Mouse (Mus musculus) embryo, embryonic 11 days (tissue): Measurements from ENCODE around the gene Nsmce3.

Experiments used
- DNase-seq: peaks from one replicate; pipeline ENCODE4 v3.0.0-alpha.2; 2015

Gene Nsmce3

DNA sequence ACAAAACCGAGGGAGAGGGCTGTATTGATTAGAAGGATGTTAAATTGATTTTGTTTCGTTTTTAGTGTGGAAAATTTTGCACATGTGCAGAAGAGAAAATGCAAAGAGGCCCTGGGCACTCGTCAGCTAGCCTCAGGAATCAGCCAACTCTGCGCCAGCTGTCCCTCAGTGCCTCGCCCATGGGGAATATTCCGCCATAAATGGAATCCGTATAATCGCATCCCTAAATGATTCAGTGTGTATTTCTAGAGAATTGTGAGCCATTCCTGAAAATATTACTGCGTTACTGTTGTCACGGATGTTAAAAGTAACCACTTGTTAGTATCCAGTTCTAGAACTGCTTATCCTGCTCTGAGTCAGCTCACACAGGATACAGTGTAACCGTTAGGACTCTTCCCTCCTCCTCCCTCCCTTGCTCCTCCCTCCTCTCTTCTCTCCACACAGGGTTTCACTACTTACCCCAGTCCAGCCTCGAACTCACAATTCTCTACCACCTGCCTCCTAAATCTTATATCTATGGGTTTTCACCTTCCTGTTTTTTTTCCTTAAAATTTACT is 16.2 kb downstream of the Nsmce3 start:
- DNase-seq = no peak

DNA sequence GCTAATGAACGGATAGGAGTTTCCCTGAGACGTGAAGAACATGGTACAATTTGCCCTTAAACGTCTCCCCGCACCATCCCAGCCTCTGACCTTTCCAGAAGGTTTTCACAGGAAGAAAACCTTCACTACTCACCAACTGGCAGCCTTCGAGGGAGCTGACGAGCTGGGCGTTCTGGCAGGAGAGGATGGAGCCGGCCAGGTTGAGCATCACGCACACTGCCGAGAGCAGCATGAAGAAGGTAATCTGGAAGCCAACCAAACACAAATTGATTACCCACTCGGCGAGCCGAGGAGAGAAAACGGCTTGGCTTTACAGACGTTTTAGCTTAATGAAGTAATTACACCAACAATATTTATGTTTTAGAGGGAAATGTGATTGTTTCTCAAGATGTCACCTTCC is 16.8 kb downstream of the Nsmce3 start:
- no peak for DNase-seq

DNA sequence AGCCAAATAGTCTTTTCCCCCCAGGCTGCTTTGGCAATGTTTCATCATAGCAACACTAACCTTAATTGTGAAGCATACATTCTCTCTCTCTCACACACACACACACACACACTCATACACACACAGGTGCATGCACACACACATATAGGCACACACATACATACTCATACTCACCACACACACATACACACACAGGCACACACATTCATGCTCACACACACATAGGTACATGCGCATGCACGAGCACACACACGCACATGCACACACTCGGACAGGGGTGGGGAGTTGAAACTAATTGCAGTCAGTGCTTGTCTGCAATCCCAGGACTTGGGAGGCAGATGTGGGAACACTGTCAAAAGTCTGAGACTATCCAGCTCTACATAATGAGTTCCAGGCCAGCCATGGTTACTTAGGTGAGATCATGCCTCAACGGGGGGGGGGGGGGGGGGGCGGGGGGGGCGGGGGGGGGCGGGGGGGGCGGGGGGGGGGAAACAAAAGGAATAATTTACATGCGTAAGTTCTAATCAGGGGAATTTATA is 17.3 kb downstream of the Nsmce3 start:
- no peak for DNase-seq

DNA sequence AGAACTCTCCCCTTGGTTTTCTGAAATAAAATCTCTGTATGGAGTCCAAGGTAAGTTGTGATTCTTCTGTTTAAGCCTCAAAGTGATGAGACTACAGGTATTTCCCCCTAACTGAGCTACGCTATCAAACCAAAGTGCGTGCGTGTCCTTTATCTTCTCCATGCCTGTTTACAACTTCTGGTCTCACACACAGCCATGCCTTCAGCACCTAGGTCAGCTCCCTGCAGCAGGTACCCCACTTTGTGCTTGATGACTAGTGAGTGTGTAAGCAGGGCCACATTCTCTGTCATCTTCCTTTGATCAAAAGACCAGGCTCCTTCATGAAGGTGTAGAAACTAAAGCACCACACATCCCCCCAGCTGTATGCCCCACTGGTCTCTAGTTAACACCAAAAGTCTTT is 22.0 kb downstream of the Nsmce3 start:
- peak; percentile 54 for DNase-seq

DNA sequence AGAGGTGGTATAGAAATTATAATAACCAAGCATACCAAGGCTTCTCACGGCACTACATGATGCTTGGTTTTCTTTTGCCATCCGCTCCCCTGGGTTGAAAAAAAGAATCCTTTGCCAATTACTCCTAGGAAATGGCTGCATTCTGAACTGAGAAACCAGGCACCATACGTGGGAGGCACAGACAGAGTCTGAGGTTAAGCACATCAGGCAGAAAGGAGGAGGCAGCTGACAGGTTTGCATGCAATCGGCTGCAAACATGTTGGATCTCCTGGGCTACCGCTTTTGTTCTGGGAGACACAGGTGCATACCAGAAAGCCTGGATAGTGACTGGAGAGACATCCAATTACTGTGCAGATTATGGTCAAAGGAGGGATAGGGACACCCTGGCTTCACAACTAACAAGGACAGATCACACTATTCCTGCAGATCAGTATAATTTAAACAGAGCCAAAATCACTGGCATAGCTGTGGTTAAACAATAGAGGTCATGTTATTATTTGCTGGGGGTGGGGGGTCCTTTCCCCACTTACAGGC is 25.4 kb downstream of the Nsmce3 start:
- no peak for DNase-seq

DNA sequence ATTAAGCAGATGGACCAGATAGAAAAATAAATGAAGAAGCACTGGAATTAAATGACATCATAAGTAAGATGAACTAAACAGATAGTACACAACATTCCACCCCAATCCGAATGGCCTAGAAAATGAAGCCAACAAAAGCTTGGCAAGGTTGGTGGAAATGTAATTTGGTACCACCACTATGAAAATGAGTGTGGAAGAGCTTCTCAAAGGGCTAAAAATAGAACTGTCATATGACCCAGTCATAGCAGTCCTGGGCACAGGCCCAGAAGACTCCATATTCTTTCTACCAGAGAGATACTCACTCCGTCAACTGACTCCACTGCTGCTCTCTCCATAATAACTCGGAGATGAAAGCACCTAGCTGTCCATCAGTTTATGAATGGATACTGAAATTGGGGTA is 26.7 kb downstream of the Nsmce3 start:
- no peak for DNase-seq

DNA sequence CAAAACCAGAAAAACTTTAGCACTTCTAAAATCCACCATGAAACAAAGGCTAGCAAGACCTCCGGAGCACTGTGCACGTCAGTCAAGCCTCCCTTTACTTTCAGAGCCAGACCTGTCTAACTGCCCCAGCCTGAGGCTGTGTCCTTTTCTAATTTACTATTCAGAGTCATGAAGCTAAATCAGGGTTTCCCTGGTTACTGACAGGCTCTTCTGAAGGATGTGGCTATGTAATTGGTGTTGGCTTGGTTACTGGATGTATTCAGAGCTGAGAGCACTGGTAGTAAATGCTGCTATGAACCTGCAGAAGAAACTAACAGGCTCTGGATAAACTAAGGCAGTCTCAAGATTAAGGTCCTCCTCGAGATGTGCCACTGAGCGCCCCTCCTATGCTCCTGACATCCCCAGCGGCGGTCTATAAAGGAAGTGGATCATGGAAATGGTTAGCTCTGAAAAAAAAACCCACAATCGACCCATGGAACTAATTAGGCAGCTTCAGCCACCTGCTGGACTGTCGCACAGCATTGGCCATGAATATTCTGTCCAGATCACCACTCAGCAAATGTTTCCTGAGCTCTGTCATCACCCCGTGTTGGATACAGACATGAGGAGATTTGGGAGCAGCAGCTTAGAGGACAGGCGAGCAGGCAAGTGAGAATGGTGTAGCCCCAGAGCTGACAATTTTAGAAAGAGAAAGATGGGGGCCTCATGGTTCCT is 31.7 kb downstream of the Nsmce3 start:
- DNase-seq = peak; percentile 68

DNA sequence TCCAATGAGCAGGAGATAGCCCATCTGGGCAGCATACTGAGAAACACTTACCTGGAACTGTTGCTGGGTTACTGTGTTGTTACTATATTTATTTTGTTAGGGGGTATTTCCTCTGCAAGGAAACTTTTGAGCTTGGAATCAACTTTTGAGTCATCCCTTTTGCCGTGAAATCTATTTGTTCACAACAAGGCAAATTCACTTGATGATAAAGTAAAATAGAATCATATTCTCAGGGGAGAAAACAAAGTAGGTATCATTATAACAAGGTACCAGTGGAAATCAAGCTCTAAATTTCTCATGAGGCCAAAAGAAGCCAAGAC is 32.3 kb downstream of the Nsmce3 start:
- DNase-seq = no peak

DNA sequence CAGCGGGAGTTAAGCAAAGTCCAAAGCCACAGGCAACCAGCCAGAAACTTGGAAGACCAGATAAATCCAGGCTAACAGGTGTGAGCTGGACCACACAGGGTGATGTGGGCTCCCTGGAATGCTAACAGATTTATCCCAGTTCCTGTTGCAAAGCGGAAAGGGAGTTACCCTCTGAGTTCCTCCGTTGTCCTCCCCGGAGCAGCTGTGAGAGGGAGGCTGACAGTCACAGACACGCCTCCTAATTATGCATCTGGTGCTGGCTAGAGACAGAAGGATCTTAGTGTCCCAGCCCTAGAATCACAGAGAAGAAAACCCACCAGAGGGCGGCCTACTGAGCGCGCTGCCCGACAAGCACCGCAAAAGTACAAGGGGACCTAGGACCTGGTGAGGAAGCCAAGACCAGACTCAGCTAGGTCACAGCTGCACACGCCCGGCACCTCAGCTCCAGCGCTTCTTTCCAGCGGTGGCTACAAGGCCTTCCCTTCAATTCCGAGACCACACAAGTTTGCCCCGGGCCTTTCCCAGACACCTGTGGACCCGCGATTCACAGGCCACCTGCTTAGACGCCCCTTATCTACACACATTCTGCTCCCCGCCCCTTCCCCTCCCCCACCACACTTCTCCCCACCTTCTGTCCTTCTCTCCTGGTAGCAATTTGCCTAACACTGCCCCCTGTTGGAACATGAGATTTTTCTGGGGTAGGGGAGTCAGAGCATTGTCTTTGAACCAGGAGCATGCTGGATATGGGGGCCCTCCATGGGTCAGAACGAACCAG is 32.8 kb downstream of the Nsmce3 start:
- peak; percentile 84 for DNase-seq

DNA sequence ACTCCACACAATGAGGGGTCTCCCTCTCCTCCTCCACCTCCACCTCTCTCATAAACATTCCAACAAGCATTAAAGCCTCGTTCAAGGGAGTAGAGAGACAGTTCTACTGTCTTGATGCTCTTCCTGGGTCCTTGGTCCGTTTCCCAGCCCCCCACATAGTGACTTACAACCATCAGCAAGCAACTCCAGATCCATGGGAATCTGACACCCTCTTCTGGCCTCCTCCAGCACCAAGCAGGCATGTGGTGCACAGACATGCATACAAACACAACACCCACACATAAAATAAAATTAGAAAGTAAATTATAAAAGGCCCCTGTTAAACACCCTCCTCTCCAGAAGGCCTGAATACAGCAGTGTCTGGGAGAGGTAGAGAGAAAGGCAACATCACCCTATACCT is 33.5 kb downstream of the Nsmce3 start:
- no peak for DNase-seq

DNA sequence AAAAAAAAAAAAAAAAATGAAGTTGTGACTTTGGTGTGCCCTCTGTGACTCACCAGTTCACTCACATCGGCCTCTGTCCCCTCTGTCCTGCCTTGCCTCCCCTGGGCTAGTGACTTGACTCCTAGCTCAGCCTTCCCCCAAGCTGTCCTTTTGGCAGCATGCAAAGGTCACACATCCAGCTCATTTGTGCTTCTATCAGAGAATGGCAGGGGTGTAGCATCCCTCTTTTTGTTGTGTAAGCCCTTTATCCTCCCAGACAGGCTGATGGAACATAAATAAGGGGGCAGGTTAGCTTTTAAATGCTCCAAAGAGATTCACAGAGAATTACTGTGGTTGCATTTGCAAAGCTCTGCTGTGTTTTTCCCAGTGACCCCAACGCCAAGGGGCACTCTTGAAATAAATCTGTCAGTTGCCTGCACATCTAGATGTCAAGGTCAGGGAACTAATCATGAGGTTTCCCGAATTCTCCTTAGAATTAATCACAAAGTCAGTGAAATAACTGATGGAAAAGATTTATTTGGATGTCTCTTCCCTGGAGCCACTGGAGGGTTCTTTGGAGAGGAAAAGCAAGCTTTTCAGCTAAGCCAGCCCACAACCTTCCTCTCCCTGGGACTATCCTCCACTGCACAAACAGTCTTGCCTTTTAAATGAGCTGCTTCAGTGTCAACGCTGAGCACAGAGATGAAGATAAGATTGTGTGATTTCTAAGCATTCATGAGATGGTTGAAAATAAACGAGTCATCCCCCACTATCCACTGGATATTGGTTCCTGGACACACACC is 42.4 kb downstream of the Nsmce3 start:
- DNase-seq = peak; percentile 49

DNA sequence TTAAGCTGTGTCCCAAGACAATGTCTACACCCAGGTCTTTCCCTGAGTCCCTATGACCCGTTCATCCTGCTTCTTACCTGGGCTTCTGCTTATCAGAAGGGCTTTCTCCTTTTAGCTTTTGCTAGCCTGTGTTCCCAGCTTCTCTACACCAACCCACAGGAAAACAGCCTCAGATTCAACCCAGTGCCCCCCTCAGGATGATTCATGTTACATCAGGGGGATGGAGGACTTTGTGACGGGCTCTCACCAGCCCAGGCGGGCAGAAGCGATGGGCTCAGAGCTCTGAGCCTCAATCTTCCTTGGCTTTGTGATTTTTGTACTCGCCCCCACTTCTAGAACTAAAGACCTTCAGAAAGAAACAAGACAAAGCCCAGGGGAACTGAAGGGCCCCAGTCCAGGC is 51.7 kb downstream of the Nsmce3 start:
- DNase-seq = no peak

DNA sequence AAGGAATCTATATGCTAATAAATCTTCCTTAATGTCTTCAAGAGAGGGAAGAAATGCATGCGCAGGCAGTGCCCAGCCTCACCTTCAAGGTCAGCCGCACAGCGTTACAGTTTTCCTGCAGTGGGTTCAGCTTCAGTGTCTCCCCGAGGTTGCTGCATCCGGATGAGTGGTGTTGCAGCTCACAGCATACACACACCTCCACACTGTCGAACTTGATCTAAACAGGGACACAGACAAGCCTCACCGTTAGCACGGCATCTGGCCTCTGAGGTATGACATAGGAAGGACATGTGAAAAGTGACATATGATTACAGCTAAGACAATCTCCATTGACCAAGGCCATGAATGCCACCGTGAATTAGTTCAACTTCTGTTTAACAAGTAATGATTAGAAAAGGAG is 53.1 kb downstream of the Nsmce3 start:
- no peak for DNase-seq
